Mouse (Mus musculus) layer of hippocampus, postnatal 25 days (tissue): Measurements from ENCODE around the gene Mc1r. TPM values are rescaled to one million over a fixed set of nuclear protein-coding genes. Genes with fewer than 3 reads are reported as not detected.
"Not testable (repeated sequence)": the region's sequence is repeated elsewhere in the genome, so short reads cannot be mapped to it uniquely, and the experiment has no call there.

ENCODE experiments used
- DNase-seq, 2 experiments: peaks; one replicate each; pipeline ENCODE4 v3.0.0; 2022; ENCODE audit warnings: mixed read lengths in 2 of 2, low spot score in 1 of 2; ENCODE audit errors: extremely low spot score in 1 of 2
- total RNA-seq, 2 experiments: library from RNA; stranded (reverse); gene quantifications; 2 replicates each; pipeline ENCODE4 v1.2.3; 2021

Mc1r gene
- total RNA-seq, 2 experiments from 2014 or later: 0.10 TPM; not detected in 1

GRCm38 (mm10) chr8:123428939-123429721 lies 22.2 kb downstream of the Mc1r start:
- no peak for DNase-seq

- not testable (repeated sequence) for DNase-seq
These were observed 22.8 kb downstream of the Mc1r start for GRCm38 (mm10) chr8:123429722-123430013.

GRCm38 (mm10) chr8:123430936-123431335 lies 24.0 kb downstream of the Mc1r start:
- not testable (repeated sequence) for DNase-seq

GRCm38 (mm10) chr8:123431616-123432365 lies 24.9 kb downstream of the Mc1r start:
- DNase-seq: no peak

GRCm38 (mm10) chr8:123432381-123432780 lies 25.5 kb downstream of the Mc1r start:
- no peak for DNase-seq

- DNase-seq: not testable (repeated sequence)
These were observed 26.5 kb downstream of the Mc1r start for GRCm38 (mm10) chr8:123433241-123433974.

- DNase-seq: no peak
These were observed 34.9 kb downstream of the Mc1r start for GRCm38 (mm10) chr8:123441788-123442187.

- no peak for DNase-seq
These were observed 35.4 kb downstream of the Mc1r start for GRCm38 (mm10) chr8:123442351-123442750.

- peak; percentile 92 to 95 for DNase-seq
These were observed 36.1 kb downstream of the Mc1r start for GRCm38 (mm10) chr8:123442871-123443575.

- DNase-seq: no peak
These were observed 36.6 kb downstream of the Mc1r start for GRCm38 (mm10) chr8:123443576-123443921.

- DNase-seq: no peak
These were observed 37.2 kb downstream of the Mc1r start for GRCm38 (mm10) chr8:123444131-123444530.

- DNase-seq: no peak
These were observed 39.1 kb downstream of the Mc1r start for GRCm38 (mm10) chr8:123445981-123446380.

- DNase-seq: no peak
These were observed 39.9 kb downstream of the Mc1r start for GRCm38 (mm10) chr8:123446799-123447198.

GRCm38 (mm10) chr8:123450783-123451182 lies 43.9 kb downstream of the Mc1r start:
- DNase-seq: no peak

- not testable (repeated sequence) for DNase-seq
These were observed 44.8 kb downstream of the Mc1r start for GRCm38 (mm10) chr8:123451747-123452146.

- DNase-seq: no peak
These were observed 45.2 kb downstream of the Mc1r start for GRCm38 (mm10) chr8:123452149-123452548.

- DNase-seq: no peak
These were observed 46.4 kb downstream of the Mc1r start for GRCm38 (mm10) chr8:123453291-123453690.

GRCm38 (mm10) chr8:123453951-123454350 lies 47.0 kb downstream of the Mc1r start:
- no peak for DNase-seq

- DNase-seq: no peak
These were observed 47.7 kb downstream of the Mc1r start for GRCm38 (mm10) chr8:123454559-123454958.
